Mouse (Mus musculus) intestine, postnatal 0 days (tissue): ENCODE results near the gene Gm28308. TPM values are rescaled to one million over a fixed set of nuclear protein-coding genes. Genes with fewer than 3 reads are reported as not detected.

Experiments
- ATAC-seq: fragments of 200-750 bp; cut with Nextera tagmentation; 2 replicates; pipeline ENCODE4 v1.8.0; 2017; ENCODE audit warnings: mild to moderate bottlenecking, moderate TSS enrichment, moderate library complexity
- H3K27ac ChIP-seq: fragments of 300-500 bp; sonication (generic); 2 replicates; pipeline ENCODE4 v1.5.1; 2014; ENCODE audit warnings: mild to moderate bottlenecking, low read depth, low read length, moderate library complexity
- H3K27me3 ChIP-seq: fragments of 300-500 bp; sonication (generic); replicated peaks from 2 replicates; pipeline ENCODE4 v1.6.1; 2014; ENCODE audit warnings: low read length, mixed read lengths; ENCODE audit not compliant: control insufficient read depth, insufficient read depth
- H3K36me3 ChIP-seq: fragments of 300-500 bp; sonication (generic); 2 replicates; pipeline ENCODE4 v1.6.1; 2014; ENCODE audit warnings: mild to moderate bottlenecking, moderate library complexity; ENCODE audit not compliant: control insufficient read depth, insufficient read depth
- H3K4me1 ChIP-seq: fragments of 300-500 bp; sonication (generic); replicated peaks from 2 replicates; pipeline ENCODE4 v1.6.1; 2014; ENCODE audit warnings: antibody characterized with exemption, low read length, mixed read lengths; ENCODE audit not compliant: control insufficient read depth, insufficient read depth
- H3K4me2 ChIP-seq: fragments of 300-500 bp; sonication (generic); replicated peaks from 2 replicates; pipeline ENCODE4 v1.6.1; 2014; ENCODE audit warnings: low read depth, mild to moderate bottlenecking, moderate library complexity
- H3K4me3 ChIP-seq: fragments of 300-500 bp; sonication (generic); 2 replicates; pipeline ENCODE4 v1.5.1; 2014; ENCODE audit warnings: low read depth, low read length
- H3K9ac ChIP-seq: fragments of 300-500 bp; sonication (generic); 2 replicates; pipeline ENCODE4 v1.6.1; 2014; ENCODE audit warnings: mild to moderate bottlenecking, low read depth, low read length
- H3K9me3 ChIP-seq: fragments of 300-500 bp; sonication (generic); 2 replicates; pipeline ENCODE4 v1.6.1; 2016; ENCODE audit warnings: mixed run types; ENCODE audit not compliant: control insufficient read depth
- CTCF ChIP-seq: sonication (generic); IDR thresholded peaks from 2 replicates; pipeline ENCODE4 v1.5.1; 2016; ENCODE audit warnings: low read depth, mild to moderate bottlenecking, control low read depth, antibody characterized with exemption, moderate library complexity
- WGBS: fragments of 180-500 bp; shearing (Covaris S2); extraction: QIAGEN DNeasy Blood & Tissue Kit; methylation state at CpG from one replicate; pipeline ENCODE4 v1.1.7; 2014; 5-methylcytosine and 5-hydroxymethylcytosine counted together
- microRNA counts: library from miRNA; unstranded; fragments of <30 nt; microRNA quantifications from one replicate; lab custom pipeline; 2016
- microRNA-seq: library from miRNA; unstranded; fragments of <30 nt; microRNA quantifications from one replicate; pipeline ENCODE4, GENCODE M21; 2016
- polyA plus RNA-seq: library from polyadenylated mRNA; unstranded; fragments of >200 nt; fragmentation: Nextera tagmentation; extraction: Ambion mirVana; gene quantifications from 2 replicates; pipeline ENCODE4 v1.2.1, GENCODE M21; 2015

Gm28308 gene
- polyA plus RNA-seq, 1 experiment from 2014 or later, result not detected

DNA sequence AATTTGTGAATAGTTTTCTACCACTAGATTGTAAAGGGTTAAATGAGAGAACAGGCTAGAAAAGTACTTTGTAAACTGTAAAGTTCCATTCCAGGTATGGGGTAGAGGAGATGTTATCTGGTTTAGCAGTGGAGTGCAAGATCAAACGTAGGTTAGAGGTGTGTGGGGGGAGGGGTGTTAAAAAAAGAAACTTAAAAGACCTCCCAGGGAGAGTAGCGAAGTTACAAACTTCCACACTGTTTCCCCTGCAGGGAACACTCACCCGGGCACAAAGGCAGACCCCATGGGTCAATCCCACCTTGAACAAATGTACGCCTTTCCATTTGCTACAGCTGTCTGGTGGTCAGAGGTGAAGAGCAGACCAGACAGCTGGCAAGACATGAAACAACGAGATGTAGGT, 97.2 kb downstream of the Gm28308 start:
- WGBS, result 49% methylated on average over 5 of the region's 5 CpGs
- H3K36me3 ChIP-seq, result no peaks in the 10 kb centered on the region
- H3K4me2 ChIP-seq, result no peak overlapping the region
- no peak for TF ChIP-seq CTCF
- peaks cover 16% of the 10 kb centered on the region for H3K27me3 ChIP-seq
- no peaks in the 10 kb centered on the region for H3K9me3 ChIP-seq
- no peaks in the 10 kb centered on the region for H3K4me1 ChIP-seq
- H3K4me3 ChIP-seq, result no peak overlapping the region
- no peak overlapping the region for H3K27ac ChIP-seq
- ATAC-seq, result no peak
- H3K9ac ChIP-seq, result no peak overlapping the region

MicroRNAs within 50 kb of the gene (microRNA counts, 519-probe panel; counts per million panel counts)
- 4,163 counts per million, percentile 60 among the panel's probes with 10 or more counts for microRNA mmu-miR-196b (lab: Ali Mortazavi, UCI)

Small RNA genes lying within 50 kb of the gene (microRNA-seq; reads per million reads assigned to microRNA genes)
- 84.2 reads per million, percentile 45 among the genes with 10 or more reads in this experiment for gene Mir196b

Other genes with a start within 250 kb of the Gm28308 start
- gene Skap2, start 200.8 kb downstream of the Gm28308 start, polyA plus RNA-seq, result 40.3 and 45.4 TPM in 2 replicates
- 0.37 and 0.52 TPM in 2 replicates for gene Hoxa1, start 55.0 kb downstream of the Gm28308 start, polyA plus RNA-seq
- gene Hoxa2, start 48.5 kb downstream of the Gm28308 start, polyA plus RNA-seq, result 3.3 TPM in 2 replicates
- 0.61 and 0.97 TPM in 2 replicates for gene 5730596B20Rik, start 35.8 kb downstream of the Gm28308 start, polyA plus RNA-seq
- 3.6 and 4.5 TPM in 2 replicates for gene Hoxa4, start 21.6 kb downstream of the Gm28308 start, polyA plus RNA-seq
- 14.8 and 15.3 TPM in 2 replicates for gene Hoxa5, start 8.8 kb downstream of the Gm28308 start, polyA plus RNA-seq
- 0.76 and 0.81 TPM in 2 replicates for gene Hoxa6, start 4.6 kb downstream of the Gm28308 start, polyA plus RNA-seq
- 3.4 and 3.6 TPM in 2 replicates for gene Hoxa3, start within 50 bp of the Gm28308 start, polyA plus RNA-seq
- 5.6 and 6.2 TPM in 2 replicates for gene Hoxa7, start 8.5 kb upstream of the Gm28308 start, polyA plus RNA-seq
- 1.1 and 3.0 TPM in 2 replicates for gene Hoxa9, start 17.8 kb upstream of the Gm28308 start, polyA plus RNA-seq
- gene Hoxa10, start 27.5 kb upstream of the Gm28308 start, polyA plus RNA-seq, result 0.17 and 7.8 TPM in 2 replicates
- gene Hoxa11, start 32.5 kb upstream of the Gm28308 start, polyA plus RNA-seq, result 1.1 TPM in 1 of 2 replicates, not detected in the other
- gene Hoxa13, start 47.5 kb upstream of the Gm28308 start, polyA plus RNA-seq, result not detected in 2 replicates
- 0.04 TPM in 1 of 2 replicates, not detected in the other for gene Evx1, start 100.2 kb upstream of the Gm28308 start, polyA plus RNA-seq